Mouse (Mus musculus): ENCODE data around the gene Zfp609.
"Not testable (repeated sequence)": the region's sequence is repeated elsewhere in the genome, so short reads cannot be mapped to it uniquely, and the experiment has no call there.

Gene Zfp609

GRCm38 (mm10) chr9:65818402-65818801 is 9.0 kb downstream of the Zfp609 start:
- DNase-seq (ENCODE audit: low read depth, low spot score), result no peak

GRCm38 (mm10) chr9:65812841-65813240 is 14.5 kb downstream of the Zfp609 start:
- no peak for DNase-seq (ENCODE audit: low read depth, low spot score)

- no peak for DNase-seq (ENCODE audit: low read depth, low spot score)
These were observed 15.6 kb downstream of the Zfp609 start for GRCm38 (mm10) chr9:65811784-65812183.

- no peak for DNase-seq (ENCODE audit: low read depth, low spot score)
These were observed 19.5 kb downstream of the Zfp609 start for GRCm38 (mm10) chr9:65807818-65808217.

- no peak for DNase-seq (ENCODE audit: low read depth, low spot score)
These were observed 20.1 kb downstream of the Zfp609 start for GRCm38 (mm10) chr9:65807251-65807650.

- DNase-seq (ENCODE audit: low read depth, low spot score), result no peak
These were observed 27.6 kb downstream of the Zfp609 start for GRCm38 (mm10) chr9:65799770-65800169.

GRCm38 (mm10) chr9:65795651-65796050 is 31.7 kb downstream of the Zfp609 start:
- no peak for DNase-seq (ENCODE audit: low read depth, low spot score)

GRCm38 (mm10) chr9:65794313-65794712 is 33.1 kb downstream of the Zfp609 start:
- DNase-seq (ENCODE audit: low read depth, low spot score), result no peak

GRCm38 (mm10) chr9:65793506-65793905 is 33.9 kb downstream of the Zfp609 start:
- no peak for DNase-seq (ENCODE audit: low read depth, low spot score)

- no peak for DNase-seq (ENCODE audit: low read depth, low spot score)
These were observed 34.3 kb downstream of the Zfp609 start for GRCm38 (mm10) chr9:65793086-65793485.

GRCm38 (mm10) chr9:65791846-65792245 is 35.5 kb downstream of the Zfp609 start:
- DNase-seq (ENCODE audit: low read depth, low spot score), result no peak

- no peak for DNase-seq (ENCODE audit: low read depth, low spot score)
These were observed 36.3 kb downstream of the Zfp609 start for GRCm38 (mm10) chr9:65791106-65791505.

- DNase-seq (ENCODE audit: low read depth, low spot score), result no peak
These were observed 37.6 kb downstream of the Zfp609 start for GRCm38 (mm10) chr9:65789788-65790187.

- no peak for DNase-seq (ENCODE audit: low read depth, low spot score)
These were observed 38.8 kb downstream of the Zfp609 start for GRCm38 (mm10) chr9:65788556-65788955.

- DNase-seq (ENCODE audit: low read depth, low spot score), result no peak
These were observed 39.5 kb downstream of the Zfp609 start for GRCm38 (mm10) chr9:65787829-65788344.

- no peak for DNase-seq (ENCODE audit: low read depth, low spot score)
These were observed 40.2 kb downstream of the Zfp609 start for GRCm38 (mm10) chr9:65786885-65787787.

- no peak for DNase-seq (ENCODE audit: low read depth, low spot score)
These were observed 41.5 kb downstream of the Zfp609 start for GRCm38 (mm10) chr9:65785772-65786368.

- not testable (repeated sequence) for DNase-seq (ENCODE audit: low read depth, low spot score)
These were observed 47.7 kb downstream of the Zfp609 start for GRCm38 (mm10) chr9:65779619-65780018.

- no peak for DNase-seq (ENCODE audit: low read depth, low spot score)
These were observed 50.4 kb downstream of the Zfp609 start for GRCm38 (mm10) chr9:65776874-65777432.

- DNase-seq (ENCODE audit: low read depth, low spot score), result no peak
These were observed 51.1 kb downstream of the Zfp609 start for GRCm38 (mm10) chr9:65776137-65776872.

- DNase-seq (ENCODE audit: low read depth, low spot score), result no peak
These were observed 53.6 kb downstream of the Zfp609 start for GRCm38 (mm10) chr9:65773783-65774182.

Data from retina, postnatal 7 days (tissue).